Mouse (Mus musculus) ES-E14 (cell line): Measurements from ENCODE around the gene Hnf1b. TPM values are rescaled to one million over a fixed set of nuclear protein-coding genes. Genes with fewer than 3 reads are reported as not detected.

Experiments used
- DNase-seq: peaks from one replicate; pipeline ENCODE4 v3.0.0-alpha.2; 2013; ENCODE audit warnings: low read depth, low spot score
- H3K27ac ChIP-seq: 2 replicates; pipeline ENCODE4 v1.5.1; 2012; ENCODE audit warnings: low read depth, mild to moderate bottlenecking, low read length, moderate library complexity, mixed read lengths; ENCODE audit not compliant: poor library complexity, insufficient read depth, severe bottlenecking
- H3K36me3 ChIP-seq: 2 replicates; pipeline ENCODE4 v1.6.1; 2012; ENCODE audit warnings: mild to moderate bottlenecking, low read length, moderate library complexity, mixed read lengths; ENCODE audit not compliant: control insufficient read depth, poor library complexity, insufficient read depth, severe bottlenecking
- H3K4me1 ChIP-seq, 2 experiments: fragments of 150-350 bp in 1 of 2; sonication (generic) in 1 of 2; 2 replicates each; pipeline ENCODE4 v1.6.1; 2012; ENCODE audit warnings: low read length in 2 of 2, mild to moderate bottlenecking in 1 of 2, mixed read lengths in 1 of 2; ENCODE audit not compliant: control insufficient read depth in 2 of 2, insufficient read depth in 2 of 2, poor library complexity in 1 of 2
- H3K4me3 ChIP-seq, 2 experiments: fragments of 150-350 bp in 1 of 2; sonication (generic) in 1 of 2; 2 replicates each; pipeline ENCODE4 v1.5.1; 2012; ENCODE audit warnings: low read length in 2 of 2, low read depth in 1 of 2, mild to moderate bottlenecking in 1 of 2, mixed read lengths in 1 of 2; ENCODE audit not compliant: insufficient read depth in 1 of 2, poor library complexity in 1 of 2, severe bottlenecking in 1 of 2
- H3K9ac ChIP-seq: 2 replicates; pipeline ENCODE4 v1.6.1; 2012; ENCODE audit warnings: low read depth, mild to moderate bottlenecking, low read length, mixed read lengths; ENCODE audit not compliant: poor library complexity, insufficient read depth, severe bottlenecking
- H3K9me3 ChIP-seq: fragments of 150-350 bp; sonication (generic); 2 replicates; pipeline ENCODE4 v1.6.1; 2012; ENCODE audit warnings: low read depth, mild to moderate bottlenecking, low read length; ENCODE audit not compliant: control insufficient read depth, insufficient read depth
- CHD2 ChIP-seq: IDR thresholded peaks from 2 replicates; pipeline ENCODE4 v1.6.1; 2014; ENCODE audit warnings: mild to moderate bottlenecking, low read depth, low read length, inconsistent platforms
- HCFC1 ChIP-seq: IDR thresholded peaks from 2 replicates; pipeline ENCODE4 v1.6.1; 2012; ENCODE audit warnings: low read length, inconsistent platforms, borderline replicate concordance; ENCODE audit not compliant: insufficient read depth
- MAFK ChIP-seq: IDR thresholded peaks from 2 replicates; pipeline ENCODE4 v1.6.1; 2014; ENCODE audit warnings: mild to moderate bottlenecking, low read depth, low read length, inconsistent platforms; ENCODE audit not compliant: insufficient read depth
- ZC3H11A ChIP-seq: IDR thresholded peaks from 2 replicates; pipeline ENCODE4 v1.6.1; 2012; ENCODE audit warnings: low read depth, mild to moderate bottlenecking, inconsistent platforms, low read length, borderline replicate concordance
- ZNF384 ChIP-seq: IDR thresholded peaks from 2 replicates; pipeline ENCODE4 v1.6.1; 2012; ENCODE audit warnings: low read depth, low read length, inconsistent platforms
- in situ Hi-C, 2 experiments: fragments of 600-800 bp; cut with MboI; formaldehyde crosslinking; loops; one replicate each; pipeline ENCODE4 v1.15.1; 2025; ENCODE audit warnings: low sequenced_read_pairs in 2 of 2, inconsistent platforms in 1 of 2; ENCODE audit not compliant: unreplicated experiment in 2 of 2
- total RNA-seq: library from RNA; depleted of rRNA; stranded (reverse); fragments of 300-350 nt; gene quantifications from 2 replicates; pipeline ENCODE4 v1.2.3, GENCODE M21; 2012

The Hnf1b gene
- total RNA-seq, 1 experiment: 0.40 TPM

GRCm38 (mm10) chr11:83853221-83853792 is 3.4 kb downstream of the Hnf1b start:
- no peaks in the 10 kb centered on the region for H3K9me3 ChIP-seq
- DNase-seq: no peak
- no peak overlapping the region; the same call in 1 of the 2 replicates for H3K9ac ChIP-seq
- no peak overlapping the region for H3K27ac ChIP-seq
- H3K4me3 ChIP-seq: peak overlapping the region; percentile 41 to 61
- H3K36me3 ChIP-seq: no peaks in the 10 kb centered on the region
- in situ Hi-C loops: loop anchor here (10.0 kb wide), 1 partner anchor 671 kb away; the partner anchor contains the start of gene Lhx1 (in 2 of the 2)
- no peaks in the 10 kb centered on the region; a peak in 2 of 4 replicates for H3K4me1 ChIP-seq
- TF ChIP-seq ZNF384 (peak; percentile 65), MAFK (no peak), ZC3H11A (no peak)

DNA sequence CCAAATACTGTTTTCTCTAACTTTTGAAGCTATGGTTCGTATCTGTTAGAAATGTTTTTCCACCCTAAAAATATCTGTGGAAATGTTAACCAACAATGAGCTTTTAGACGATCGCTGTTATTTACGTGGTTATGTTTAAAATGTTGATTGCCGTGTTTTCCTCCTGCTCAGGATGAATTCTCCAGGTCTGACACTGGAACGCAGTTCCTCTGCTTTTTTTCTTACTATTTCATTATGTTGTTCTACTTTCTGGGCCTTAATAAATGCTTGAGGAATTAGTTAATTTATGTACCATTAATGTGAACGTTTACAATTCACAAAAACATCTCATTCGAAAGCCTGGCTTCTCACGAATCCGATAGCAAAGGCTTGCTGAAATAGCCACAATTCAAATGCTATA is 4.2 kb downstream of the Hnf1b start:
- TF ChIP-seq HCFC1: no peak
- no peak for TF ChIP-seq ZC3H11A
- no peak for TF ChIP-seq MAFK
- TF ChIP-seq ZNF384: no peak
- no peak for TF ChIP-seq CHD2
- H3K9me3 ChIP-seq: no peaks in the 10 kb centered on the region
- H3K27ac ChIP-seq: no peak overlapping the region
- H3K9ac ChIP-seq: no peak overlapping the region
- H3K4me1 ChIP-seq: no peaks in the 10 kb centered on the region; a peak in 2 of 4 replicates
- DNase-seq: no peak
- in situ Hi-C loops: loop anchor here (10.0 kb wide), 1 partner anchor 671 kb away; the partner anchor contains the start of gene Lhx1 (in 2 of the 2)
- H3K4me3 ChIP-seq: no peak overlapping the region
- H3K36me3 ChIP-seq: no peaks in the 10 kb centered on the region

DNA sequence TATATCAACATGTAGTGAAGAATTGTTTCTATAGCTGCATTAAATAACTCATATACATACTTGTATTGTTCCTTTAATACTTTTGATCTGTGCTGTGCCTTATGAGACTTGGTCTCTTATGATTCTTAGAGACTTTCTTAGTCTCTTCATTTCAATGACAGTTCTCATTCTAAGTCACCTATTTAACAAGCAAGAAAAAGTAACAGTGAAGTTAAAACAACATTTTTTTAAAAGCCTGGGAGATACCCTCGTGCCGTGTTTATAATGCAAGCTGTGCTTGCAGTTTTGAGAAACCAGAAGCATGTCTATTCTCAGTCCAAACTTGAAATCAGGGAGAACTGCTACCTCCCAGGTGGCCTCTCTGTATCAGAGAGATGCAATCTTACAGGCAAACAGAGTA is 4.8 kb downstream of the Hnf1b start:
- Histone ChIP-seq H3K36me3 (no peaks in the 10 kb centered on the region), H3K4me3 (no peak overlapping the region), H3K9ac (no peak overlapping the region), H3K27ac (no peak overlapping the region), H3K4me1 (no peaks in the 10 kb centered on the region; a peak in 2 of 4 replicates), H3K9me3 (no peaks in the 10 kb centered on the region)
- no peak for DNase-seq
- in situ Hi-C loops: loop anchor here (10.0 kb wide), 1 partner anchor 670 kb away; the partner anchor contains the start of gene Lhx1 (in 2 of the 2)
- TF ChIP-seq MAFK (no peak), ZC3H11A (no peak), ZNF384 (no peak), HCFC1 (no peak), CHD2 (no peak)

DNA sequence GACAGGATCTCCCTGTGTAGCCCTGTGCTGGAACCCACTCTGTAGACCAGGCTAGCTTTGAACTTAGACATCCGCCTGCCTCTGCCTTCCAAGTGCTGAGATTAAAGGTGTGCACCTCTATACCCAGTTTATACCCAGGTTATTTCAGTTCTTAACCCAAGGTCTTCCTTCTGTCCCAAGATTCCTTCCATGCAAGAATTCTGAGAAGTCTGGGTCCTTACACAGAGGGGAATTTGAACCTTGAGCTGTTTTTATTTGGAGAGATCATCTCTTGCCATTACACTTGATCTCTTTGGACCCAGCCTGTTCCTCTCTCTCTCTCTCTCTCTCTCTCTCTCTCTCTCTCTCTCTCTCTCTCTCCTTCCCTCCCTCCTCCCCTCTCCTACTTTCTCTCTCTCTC is 7.4 kb downstream of the Hnf1b start:
- in situ Hi-C loops: loop anchor here (10.0 kb wide), 1 partner anchor 668 kb away; the partner anchor contains the start of gene Lhx1 (in 2 of the 2)

DNA sequence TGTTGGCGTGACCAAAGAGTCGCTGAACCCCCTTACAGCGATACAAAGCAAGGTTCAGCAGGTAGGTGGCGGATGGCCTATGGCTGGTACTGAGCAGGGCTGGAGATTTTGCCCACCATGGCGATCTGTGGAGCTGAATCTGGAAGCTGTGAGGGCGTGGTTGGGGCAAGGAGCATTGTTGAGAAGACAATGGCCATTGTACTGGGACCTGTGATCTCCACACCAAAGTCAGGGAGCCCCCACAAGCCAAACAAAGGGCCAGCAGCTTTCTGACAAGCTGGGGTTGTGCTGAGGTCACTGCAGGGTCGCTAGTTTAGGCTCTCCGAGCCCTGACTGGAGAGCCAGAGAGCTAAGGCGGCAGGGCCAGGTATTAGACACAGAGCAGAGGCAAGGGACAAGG is 15.4 kb downstream of the Hnf1b start:
- in situ Hi-C loops: no loop called here
- Histone ChIP-seq H3K4me3 (no peak overlapping the region), H3K9me3 (no peaks in the 10 kb centered on the region), H3K27ac (no peak overlapping the region), H3K4me1 (peaks cover 6 to 13% of the 10 kb centered on the region in 2 experiments; a peak in 3 of 4 replicates), H3K36me3 (no peaks in the 10 kb centered on the region), H3K9ac (no peak overlapping the region)
- no peak for DNase-seq
- no peak for TF ChIP-seq CHD2
- no peak for TF ChIP-seq MAFK
- no peak for TF ChIP-seq HCFC1
- TF ChIP-seq ZC3H11A: no peak

More for the DNA sequence above, 7.4 kb downstream of the Hnf1b start:
- no peaks in the 10 kb centered on the region for H3K36me3 ChIP-seq
- no peaks in the 10 kb centered on the region for H3K4me1 ChIP-seq
- no peak for TF ChIP-seq CHD2
- no peak for TF ChIP-seq HCFC1
- no peak overlapping the region for H3K4me3 ChIP-seq
- no peak for DNase-seq
- H3K9me3 ChIP-seq: no peaks in the 10 kb centered on the region
- no peak overlapping the region for H3K9ac ChIP-seq
- no peak overlapping the region for H3K27ac ChIP-seq
